Mouse (Mus musculus) embryo, embryonic 9.5 days (tissue): Measurements from ENCODE around the gene Syne1.

Source experiments
- DNase-seq: peaks from one replicate; pipeline ENCODE4 v3.0.0-alpha.2; 2017; ENCODE audit errors: extremely low spot score

The Syne1 gene

GRCm38 (mm10) chr10:5141471-5141870 lies 409.8 kb downstream of the Syne1 start:
- no peak for DNase-seq

- no peak for DNase-seq
These were observed 411.4 kb downstream of the Syne1 start for GRCm38 (mm10) chr10:5139932-5140264.

DNA sequence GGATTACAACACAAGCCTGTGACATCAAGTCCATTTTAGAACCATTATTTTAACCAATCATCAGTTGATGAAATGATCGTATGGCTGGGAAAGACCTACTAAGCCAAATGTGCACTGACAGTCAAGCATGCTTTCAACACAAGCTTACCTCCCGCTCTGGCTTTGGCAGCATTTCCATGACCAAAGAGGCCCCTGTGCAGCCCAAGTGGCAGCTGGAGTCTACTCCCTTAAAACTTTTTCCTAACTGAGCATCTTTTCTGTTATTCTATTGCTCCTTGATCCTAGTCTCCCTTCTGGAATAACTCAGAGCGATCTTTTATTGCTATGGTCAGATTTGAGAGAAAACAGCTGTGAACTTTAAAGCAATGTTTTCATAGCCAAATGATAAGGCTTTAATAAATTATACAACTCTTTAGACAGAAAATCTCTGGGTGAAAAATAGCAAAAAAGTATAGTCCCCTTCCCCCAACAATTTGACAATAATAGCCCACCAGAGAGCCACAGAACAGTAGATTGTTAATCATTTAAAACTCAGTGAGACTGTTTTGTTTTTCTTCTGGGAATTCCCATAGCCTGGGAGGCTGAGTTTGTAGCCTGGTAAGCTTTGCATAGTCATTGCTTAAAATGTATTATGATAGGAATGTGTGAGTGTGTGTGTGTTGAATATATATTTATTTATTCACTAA lies 411.9 kb downstream of the Syne1 start:
- DNase-seq = no peak

DNA sequence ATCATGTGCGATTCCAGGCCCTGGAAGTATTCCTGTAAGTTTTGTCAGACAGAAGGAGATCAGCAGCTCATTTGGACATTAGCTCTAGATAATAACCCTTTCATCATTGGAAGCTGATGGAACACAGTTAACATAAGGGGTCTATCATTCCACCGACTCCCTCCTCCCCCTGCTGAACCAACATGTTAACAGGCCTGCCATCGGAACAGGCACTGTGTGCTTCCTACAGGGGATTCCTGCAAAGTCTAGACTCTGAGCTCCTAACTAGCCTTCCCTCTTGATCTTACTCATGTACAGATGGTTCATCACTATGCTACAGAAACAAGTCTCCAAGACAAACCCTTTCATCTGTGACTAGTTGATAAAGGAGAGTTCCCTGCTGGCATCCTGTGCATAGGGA lies 419.2 kb downstream of the Syne1 start:
- DNase-seq = no peak

DNA sequence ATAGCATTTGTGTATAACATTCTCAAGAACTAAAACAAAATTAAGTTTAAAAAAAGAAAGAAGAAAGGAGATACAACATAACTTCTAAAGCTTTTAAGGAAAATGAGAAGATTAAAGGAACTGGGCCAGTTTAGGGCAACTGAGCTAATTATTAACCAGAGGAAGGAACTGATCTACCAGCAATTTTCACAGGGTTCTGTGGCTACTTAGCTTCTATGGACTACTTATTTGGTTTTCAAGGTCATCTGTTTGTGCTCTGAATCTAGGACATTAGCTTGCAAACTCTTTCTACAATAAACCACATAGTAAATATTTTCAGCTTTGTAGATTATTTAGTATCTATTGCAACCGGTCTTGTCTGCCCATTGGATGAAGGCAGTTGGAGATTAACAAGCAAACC lies 420.8 kb downstream of the Syne1 start:
- no peak for DNase-seq

- no peak for DNase-seq
These were observed 426.5 kb downstream of the Syne1 start for GRCm38 (mm10) chr10:5124757-5125156.

GRCm38 (mm10) chr10:5116720-5117119 lies 434.6 kb downstream of the Syne1 start:
- no peak for DNase-seq

DNA sequence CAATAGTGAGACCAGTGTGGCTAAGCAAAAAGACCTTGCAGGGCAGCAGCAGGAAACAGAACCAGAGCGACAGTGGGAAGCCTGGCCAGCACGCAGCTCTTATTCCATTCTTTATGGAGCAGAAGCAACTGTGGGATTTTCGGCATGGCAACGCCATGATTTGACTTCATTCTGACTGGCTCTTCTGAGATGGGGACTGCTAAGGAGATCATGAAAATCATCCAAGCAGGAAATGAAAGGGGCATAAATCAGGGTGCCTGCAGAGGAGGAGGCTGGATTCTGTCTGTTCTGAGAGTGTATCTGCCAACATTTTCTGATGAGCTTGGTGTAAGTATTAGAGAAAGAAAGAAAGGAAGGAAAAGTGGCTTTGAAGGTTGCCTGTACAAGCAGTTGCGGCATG lies 435.1 kb downstream of the Syne1 start:
- no peak for DNase-seq

- DNase-seq = no peak
These were observed 440.5 kb downstream of the Syne1 start for GRCm38 (mm10) chr10:5110773-5111172.

DNA sequence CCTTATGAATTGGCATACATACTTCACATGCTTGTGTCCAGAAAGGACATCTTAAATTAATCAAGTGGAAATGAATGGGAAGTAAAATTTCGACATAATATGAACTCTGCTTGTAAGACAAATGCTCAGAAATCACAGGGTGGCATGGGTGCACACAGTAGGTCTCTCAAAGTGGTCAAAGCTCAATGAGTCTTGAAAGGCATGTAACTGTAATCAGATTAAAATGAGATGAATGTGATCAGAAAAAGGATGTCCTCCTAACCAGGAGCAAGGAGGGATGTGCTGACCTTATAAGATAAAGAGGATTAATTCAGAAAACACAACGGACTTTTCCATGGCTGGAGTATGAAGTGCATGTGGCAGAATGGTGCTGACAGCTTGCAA lies 453.5 kb downstream of the Syne1 start:
- DNase-seq = no peak

DNA sequence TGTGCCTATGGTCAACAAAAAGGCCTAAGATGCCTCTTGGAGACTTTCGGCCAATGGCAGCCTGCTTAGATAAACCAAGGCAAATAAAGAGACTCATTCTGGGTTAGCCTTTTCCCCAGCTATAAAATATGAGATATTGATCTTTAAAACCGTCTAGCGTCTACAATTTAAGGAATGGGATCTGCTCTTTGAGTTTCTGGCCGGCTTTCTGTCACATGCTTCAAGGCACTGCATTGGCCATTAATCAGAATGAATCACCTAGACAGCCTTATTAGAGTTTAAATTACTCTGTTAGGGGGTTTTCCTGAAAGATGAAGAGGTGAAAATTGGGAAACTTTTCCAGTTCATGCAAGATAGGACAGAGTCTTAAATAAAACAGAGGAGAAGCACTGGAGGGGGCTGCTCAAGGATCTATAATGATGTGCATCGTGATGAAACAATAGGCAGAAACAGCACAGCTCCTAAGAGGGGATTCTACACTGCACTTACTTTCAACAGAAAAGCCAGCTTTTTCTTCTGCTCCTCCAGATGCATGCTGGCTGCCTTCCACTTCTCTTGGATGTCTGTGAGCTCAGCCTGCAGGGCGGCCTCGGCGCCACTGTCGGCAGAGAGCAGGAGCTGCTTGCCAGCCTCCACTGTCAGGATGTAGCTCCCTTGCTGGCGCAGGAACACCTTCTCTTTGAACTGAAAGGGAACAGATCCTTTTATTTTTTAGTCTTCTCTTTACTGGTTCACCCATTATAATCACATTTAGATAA lies 454.1 kb downstream of the Syne1 start:
- DNase-seq = no peak

DNA sequence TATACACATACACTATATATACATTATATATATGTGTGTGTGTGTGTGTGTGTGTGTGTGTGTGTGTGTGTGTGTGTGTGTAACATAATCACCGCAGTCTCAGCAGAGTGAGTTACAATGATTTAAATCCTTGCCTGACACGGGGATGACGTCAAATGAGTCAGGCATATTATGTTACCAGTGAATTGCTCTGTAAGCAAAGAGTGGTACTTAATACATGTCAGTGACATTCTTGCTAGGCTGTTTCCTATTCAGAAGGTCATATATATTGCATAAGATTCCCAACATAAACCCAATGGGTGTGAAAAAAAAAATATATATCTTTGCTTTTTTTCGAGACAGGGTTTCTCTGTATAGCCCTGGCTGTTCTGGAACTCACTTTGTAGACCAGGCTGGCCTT lies 462.1 kb downstream of the Syne1 start:
- no peak for DNase-seq

- no peak for DNase-seq
These were observed 463.9 kb downstream of the Syne1 start for GRCm38 (mm10) chr10:5087336-5087735.

GRCm38 (mm10) chr10:5086329-5086728 lies 465.0 kb downstream of the Syne1 start:
- DNase-seq = no peak

DNA sequence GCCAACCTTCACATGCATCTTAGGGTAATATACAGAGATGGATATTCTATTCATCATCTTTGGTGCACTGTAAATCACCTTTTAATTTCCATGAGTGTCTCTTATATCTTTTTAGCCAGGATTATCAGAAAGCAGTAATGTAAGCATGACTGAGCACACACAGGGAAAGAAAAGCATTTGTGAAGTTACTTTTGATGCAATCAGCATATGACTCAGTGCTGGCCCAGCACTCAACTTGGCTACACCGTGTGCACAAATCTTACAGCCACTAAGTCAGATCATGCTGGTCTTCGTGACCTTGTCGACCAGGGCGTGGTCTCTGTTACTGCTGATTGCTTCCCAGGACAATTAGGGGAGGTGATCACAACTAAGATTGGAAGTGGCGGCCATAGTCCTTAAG lies 465.5 kb downstream of the Syne1 start:
- no peak for DNase-seq

- DNase-seq = no peak
These were observed 467.6 kb downstream of the Syne1 start for GRCm38 (mm10) chr10:5083716-5084115.

GRCm38 (mm10) chr10:5079945-5080468 lies 471.3 kb downstream of the Syne1 start:
- DNase-seq = no peak

DNA sequence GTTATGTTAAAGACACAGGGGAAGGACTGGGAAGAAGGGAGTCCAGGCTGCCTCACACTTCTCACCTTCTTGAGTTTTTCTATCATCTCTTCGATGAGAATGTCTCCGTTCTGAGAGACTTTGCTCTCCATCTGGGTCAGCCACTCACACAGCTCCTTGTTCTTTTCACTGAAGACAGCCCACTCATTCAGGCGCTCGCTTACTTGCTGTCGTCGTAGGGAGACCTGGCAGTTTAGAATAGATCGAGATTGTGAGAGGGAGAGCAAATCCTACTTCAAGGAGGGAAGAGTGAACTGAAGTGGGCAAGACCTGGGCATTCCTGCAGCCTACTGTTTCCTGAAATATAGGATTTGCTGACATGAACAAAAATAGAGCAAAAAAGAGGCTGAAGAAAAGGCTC lies 475.6 kb downstream of the Syne1 start:
- no peak for DNase-seq

GRCm38 (mm10) chr10:5072054-5072453 lies 479.2 kb downstream of the Syne1 start:
- no peak for DNase-seq

DNA sequence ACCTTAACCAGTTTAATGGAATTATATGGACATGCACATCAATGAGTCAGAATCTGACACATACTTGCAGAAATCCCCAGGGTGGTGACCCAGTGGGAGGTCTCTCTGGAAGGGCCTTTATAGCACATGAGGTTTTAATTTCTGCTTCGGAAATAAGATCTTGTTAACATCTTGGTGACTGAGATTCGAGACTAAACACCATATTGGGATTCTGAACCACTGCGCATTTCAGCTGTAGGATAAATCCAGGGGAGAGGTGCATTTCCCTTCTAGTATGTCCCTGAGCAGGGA lies 480.4 kb downstream of the Syne1 start:
- no peak for DNase-seq

DNA sequence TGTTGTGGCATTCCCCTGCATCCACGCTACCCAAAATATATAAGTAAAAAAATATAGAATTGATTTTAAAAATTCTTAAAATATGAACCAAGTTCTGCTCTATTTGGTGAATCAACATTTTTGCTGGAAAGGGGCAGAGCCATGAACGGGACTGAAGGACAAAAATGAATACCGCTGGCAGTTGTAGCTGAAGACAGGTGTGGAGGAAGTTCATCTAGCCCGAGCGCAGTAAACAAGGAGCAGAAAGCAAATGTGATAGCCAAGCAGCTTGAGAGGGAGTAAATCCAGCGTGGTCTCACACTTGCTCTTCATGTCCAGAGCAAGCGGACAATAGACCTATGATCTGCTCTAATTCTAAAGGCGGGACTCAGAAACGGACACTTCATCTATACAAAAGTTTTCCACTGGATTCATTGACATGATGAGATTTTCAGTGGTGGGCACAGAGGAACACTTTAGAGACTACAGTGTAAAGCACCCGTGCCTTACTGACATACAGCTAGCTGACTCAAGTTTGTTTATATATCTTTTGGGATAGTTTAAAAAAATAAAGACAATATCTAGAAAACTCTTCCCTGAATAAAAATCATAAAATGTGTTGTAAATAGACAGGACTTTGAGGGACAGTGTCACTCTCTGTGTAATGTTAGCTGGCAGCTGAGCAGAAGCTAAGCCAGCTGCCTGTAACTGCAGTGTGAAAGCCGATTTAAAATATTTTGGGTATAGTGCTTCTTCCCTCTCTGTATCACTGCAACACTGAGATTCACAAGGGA lies 480.9 kb downstream of the Syne1 start:
- no peak for DNase-seq

DNA sequence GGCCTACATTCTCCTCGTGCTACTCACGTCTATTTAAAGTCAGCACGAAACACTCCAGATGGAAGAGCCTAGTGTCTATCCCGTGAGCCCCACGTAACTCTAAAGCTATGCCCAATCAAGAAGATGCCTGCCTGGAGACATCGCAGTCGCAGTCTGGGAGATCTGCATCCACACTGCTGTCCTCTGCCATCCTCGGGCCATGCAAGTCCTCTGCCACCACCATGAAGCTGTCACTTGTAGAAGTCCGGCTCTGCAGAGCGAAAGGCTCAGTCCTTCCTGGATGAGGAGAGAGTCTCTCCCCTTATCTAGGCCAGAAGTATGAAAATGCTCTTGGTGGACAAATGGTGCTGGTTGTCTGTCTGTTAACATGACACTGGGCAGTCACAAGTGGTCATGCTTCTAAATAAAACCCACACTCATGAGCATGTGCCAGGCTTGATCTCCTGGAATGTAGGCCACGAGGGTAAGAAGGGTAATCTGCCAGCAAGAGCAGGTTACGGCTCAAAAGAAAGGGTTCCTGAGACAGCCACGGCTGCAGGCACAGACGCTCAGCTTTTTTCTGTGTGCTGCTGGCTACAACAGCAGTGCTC lies 482.5 kb downstream of the Syne1 start, which contains the start of gene Gm10097:
Gene Gm10097, plus strand, starts transcription at position 517 of the 590 bp plus-strand sequence.
- DNase-seq = no peak
